Mouse (Mus musculus): ENCODE measurements at regions not wholly inside any gene's neighbourhood (a gene's known extent, or its start where the extent isn't known, plus 50 kb on each side); places are given as distances from the start of the nearest gene placed in this dataset.

GRCm38 (mm10) chr3:54540540-54541080, 152.0 kb upstream of the Supt20 start:
- in situ Hi-C loops (cut with MboI; ENCODE audit: unreplicated experiment in 2 of 2): no loop called here

- in situ Hi-C loops (cut with MboI; ENCODE audit: unreplicated experiment in 2 of 2): no loop called here
These were observed 151.2 kb upstream of the Supt20 start for GRCm38 (mm10) chr3:54541389-54541788.

GRCm38 (mm10) chr3:54545393-54545792, 147.2 kb upstream of the Supt20 start:
- in situ Hi-C loops (cut with MboI; ENCODE audit: unreplicated experiment in 2 of 2): no loop called here

- in situ Hi-C loops (cut with MboI; ENCODE audit: unreplicated experiment in 2 of 2): loop anchor here in 1 of 2 experiments (10.0 kb wide), 1 partner anchor 113 kb away; no protein-coding TSS in a partner anchor
These were observed 140.7 kb upstream of the Supt20 start for GRCm38 (mm10) chr3:54551908-54552307.

- in situ Hi-C loops (cut with MboI; ENCODE audit: unreplicated experiment in 2 of 2): loop anchor here (5.0 to 10.0 kb wide), 2 partner anchors 106 to 109 kb away; no protein-coding TSS in a partner anchor
These were observed 136.7 kb upstream of the Supt20 start for GRCm38 (mm10) chr3:54555954-54556353.

- in situ Hi-C loops (cut with MboI; ENCODE audit: unreplicated experiment in 2 of 2): loop anchor here (5.0 to 10.0 kb wide), 2 partner anchors 103 to 106 kb away; no protein-coding TSS in a partner anchor
These were observed 133.6 kb upstream of the Supt20 start for GRCm38 (mm10) chr3:54559053-54559452.

- in situ Hi-C loops (cut with MboI; ENCODE audit: unreplicated experiment in 2 of 2): loop anchor here (5.0 to 10.0 kb wide), 2 partner anchors 103 to 105 kb away; no protein-coding TSS in a partner anchor
These were observed 133.1 kb upstream of the Supt20 start for GRCm38 (mm10) chr3:54559527-54559926.

GRCm38 (mm10) chr3:54560056-54560922, 132.3 kb upstream of the Supt20 start:
- in situ Hi-C loops (cut with MboI; ENCODE audit: unreplicated experiment in 2 of 2): no loop called here

- in situ Hi-C loops (cut with MboI; ENCODE audit: unreplicated experiment in 2 of 2): no loop called here
These were observed 125.3 kb upstream of the Supt20 start for GRCm38 (mm10) chr3:54567329-54567728.

- in situ Hi-C loops (cut with MboI; ENCODE audit: unreplicated experiment in 2 of 2): no loop called here
These were observed 124.5 kb upstream of the Supt20 start for GRCm38 (mm10) chr3:54568096-54568495.

- in situ Hi-C loops (cut with MboI; ENCODE audit: unreplicated experiment in 2 of 2): loop anchor here in 1 of 2 experiments (10.0 kb wide), 1 partner anchor 114 kb away; no protein-coding TSS in a partner anchor
These were observed 122.1 kb upstream of the Supt20 start for GRCm38 (mm10) chr3:54570501-54570900.

GRCm38 (mm10) chr3:54577851-54578250, 114.8 kb upstream of the Supt20 start:
- in situ Hi-C loops (cut with MboI; ENCODE audit: unreplicated experiment in 2 of 2): loop anchor here (5.0 to 25.0 kb wide), 5 partner anchors 107 to 616 kb away; partner anchors contain the start of genes Rfxap (in 2 of the 2) and Trpc4 (in 2 of the 2)

GRCm38 (mm10) chr3:54579425-54579824, 113.2 kb upstream of the Supt20 start:
- in situ Hi-C loops (cut with MboI; ENCODE audit: unreplicated experiment in 2 of 2): loop anchor here (5.0 to 25.0 kb wide), 5 partner anchors 105 to 617 kb away; partner anchors contain the start of genes Rfxap (in 2 of the 2) and Trpc4 (in 2 of the 2)

GRCm38 (mm10) chr3:54580339-54580738, 112.3 kb upstream of the Supt20 start:
- in situ Hi-C loops (cut with MboI; ENCODE audit: unreplicated experiment in 2 of 2): loop anchor here (25.0 kb wide), 3 partner anchors 232 to 618 kb away; partner anchors contain the start of genes Rfxap (in 2 of the 2) and Trpc4 (in 2 of the 2)

- in situ Hi-C loops (cut with MboI; ENCODE audit: unreplicated experiment in 2 of 2): loop anchor here (25.0 kb wide), 3 partner anchors 227 to 623 kb away; partner anchors contain the start of genes Rfxap (in 2 of the 2) and Trpc4 (in 2 of the 2)
These were observed 106.8 kb upstream of the Supt20 start for GRCm38 (mm10) chr3:54585781-54586180.

GRCm38 (mm10) chr3:54587127-54587995, 105.2 kb upstream of the Supt20 start:
- in situ Hi-C loops (cut with MboI; ENCODE audit: unreplicated experiment in 2 of 2): loop anchor here (25.0 kb wide), 3 partner anchors 225 to 625 kb away; partner anchors contain the start of genes Rfxap (in 2 of the 2) and Trpc4 (in 2 of the 2)

- in situ Hi-C loops (cut with MboI; ENCODE audit: unreplicated experiment in 2 of 2): loop anchor here (25.0 kb wide), 3 partner anchors 224 to 626 kb away; partner anchors contain the start of genes Rfxap (in 2 of the 2) and Trpc4 (in 2 of the 2)
These were observed 104.4 kb upstream of the Supt20 start for GRCm38 (mm10) chr3:54588198-54588597.

GRCm38 (mm10) chr3:54589976-54590375, 102.6 kb upstream of the Supt20 start:
- in situ Hi-C loops (cut with MboI; ENCODE audit: unreplicated experiment in 2 of 2): loop anchor here (10.0 to 25.0 kb wide), 5 partner anchors 75 to 628 kb away; partner anchors contain the start of genes Rfxap (in 2 of the 2), Trpc4 (in 2 of the 2) and Supt20 (in 1 of the 2)

- in situ Hi-C loops (cut with MboI; ENCODE audit: unreplicated experiment in 2 of 2): loop anchor here (10.0 to 25.0 kb wide), 5 partner anchors 74 to 629 kb away; partner anchors contain the start of genes Rfxap (in 2 of the 2), Trpc4 (in 2 of the 2) and Supt20 (in 1 of the 2)
These were observed 101.4 kb upstream of the Supt20 start for GRCm38 (mm10) chr3:54591160-54591559.
